Mouse (Mus musculus): ENCODE data around the gene Mfsd13b. TPM values are rescaled to one million over a fixed set of nuclear protein-coding genes. Genes with fewer than 3 reads are reported as not detected.
A peak's percentile ranks its signal among the peaks of the same experiment; 100 is the strongest.
"Not testable (repeated sequence)": the region's sequence is repeated elsewhere in the genome, so short reads cannot be mapped to it uniquely, and the experiment has no call there.

Mfsd13b gene
- polyA plus RNA-seq, 1 experiment from 2014 or later: 0.20 TPM

DNA sequence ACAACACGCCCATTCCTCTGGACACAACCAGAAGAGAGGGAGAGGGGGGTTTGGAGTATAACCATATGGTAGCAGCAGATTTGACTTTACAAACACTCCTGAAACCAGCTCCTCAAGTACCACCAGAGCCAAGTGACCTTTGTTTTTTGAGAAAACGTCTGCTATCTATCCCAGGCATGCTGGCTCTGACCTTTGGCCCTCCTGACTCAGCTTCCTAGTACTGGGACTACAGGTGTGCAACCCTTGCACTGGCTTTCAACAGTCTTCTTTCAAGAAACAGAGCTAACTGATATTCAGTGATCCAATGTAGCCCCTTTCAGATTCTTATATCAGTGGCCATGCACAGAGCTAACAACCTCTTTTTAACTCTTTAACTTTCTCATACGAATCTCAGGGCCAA lies 20.4 kb upstream of the Mfsd13b start:
- Histone ChIP-seq H3K27me3 (ENCODE audit: low read depth, poor library complexity, severe bottlenecking) (no peaks in the 10 kb centered on the region), H3K9me3 (replicated peaks) (no peaks in the 10 kb centered on the region), H3K27ac (no peak overlapping the region), H3K4me3 (no peak overlapping the region), H3K4me1 (no peaks in the 10 kb centered on the region), H3K36me3 (peaks cover 40% of the 10 kb centered on the region)
- 71% methylated on average over 3 of the region's 3 CpGs for WGBS
- no peak for DNase-seq (ENCODE audit: low spot score)

DNA sequence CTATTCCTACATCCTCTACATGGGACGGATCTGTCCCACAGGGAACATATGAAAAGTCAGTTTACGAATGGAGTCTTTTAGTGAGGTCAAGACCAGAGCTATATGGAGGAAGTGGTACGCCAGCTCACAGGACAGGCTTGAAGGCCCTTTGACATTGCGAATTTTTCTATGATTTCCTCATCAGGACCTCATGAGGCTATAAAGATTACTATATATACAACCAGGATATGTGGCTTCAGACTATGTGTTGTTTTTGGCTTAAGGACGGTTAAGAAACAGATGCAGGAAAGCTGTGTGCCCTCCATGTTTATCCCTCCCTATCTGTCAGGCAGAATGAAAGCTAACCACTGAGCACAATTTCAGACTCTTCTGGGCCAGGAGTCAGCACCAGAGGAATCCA lies 19.2 kb upstream of the Mfsd13b start:
- no peak overlapping the region for H3K4me3 ChIP-seq
- no peak for DNase-seq (ENCODE audit: low spot score)
- H3K4me1 ChIP-seq: no peaks in the 10 kb centered on the region
- H3K27ac ChIP-seq: no peak overlapping the region
- no peaks in the 10 kb centered on the region for H3K9me3 ChIP-seq (replicated peaks)
- H3K36me3 ChIP-seq: peaks cover 33% of the 10 kb centered on the region
- 95% methylated on average over 5 of the region's 5 CpGs for WGBS
- no peaks in the 10 kb centered on the region for H3K27me3 ChIP-seq (ENCODE audit: low read depth, poor library complexity, severe bottlenecking)

DNA sequence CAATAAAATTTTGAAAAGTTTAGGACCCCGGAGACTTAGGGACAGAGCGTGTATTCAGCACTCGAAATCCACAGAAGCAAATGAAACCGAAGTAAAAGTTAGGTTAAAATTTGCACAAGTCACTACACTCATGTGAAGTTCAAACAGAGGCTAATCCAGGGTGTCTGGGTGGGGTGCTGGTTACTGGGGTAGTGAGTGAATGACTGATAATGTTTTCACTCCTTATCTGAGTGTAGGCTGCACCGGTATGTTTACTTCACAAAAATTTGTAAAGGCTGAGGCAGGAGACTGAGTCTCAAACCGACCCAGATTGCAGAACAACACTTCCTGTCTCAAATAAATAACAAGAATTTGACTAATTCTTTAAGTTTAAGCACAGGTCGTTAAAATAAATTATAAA lies 13.1 kb upstream of the Mfsd13b start:
- WGBS: 90% methylated on average over 7 of the region's 7 CpGs
- DNase-seq (ENCODE audit: low spot score): no peak
- no peaks in the 10 kb centered on the region for H3K27me3 ChIP-seq (ENCODE audit: low read depth, poor library complexity, severe bottlenecking)
- H3K4me1 ChIP-seq: no peaks in the 10 kb centered on the region
- no peak overlapping the region for H3K27ac ChIP-seq
- H3K4me3 ChIP-seq: no peak overlapping the region
- no peaks in the 10 kb centered on the region for H3K9me3 ChIP-seq (replicated peaks)
- H3K36me3 ChIP-seq: peaks cover 18% of the 10 kb centered on the region

DNA sequence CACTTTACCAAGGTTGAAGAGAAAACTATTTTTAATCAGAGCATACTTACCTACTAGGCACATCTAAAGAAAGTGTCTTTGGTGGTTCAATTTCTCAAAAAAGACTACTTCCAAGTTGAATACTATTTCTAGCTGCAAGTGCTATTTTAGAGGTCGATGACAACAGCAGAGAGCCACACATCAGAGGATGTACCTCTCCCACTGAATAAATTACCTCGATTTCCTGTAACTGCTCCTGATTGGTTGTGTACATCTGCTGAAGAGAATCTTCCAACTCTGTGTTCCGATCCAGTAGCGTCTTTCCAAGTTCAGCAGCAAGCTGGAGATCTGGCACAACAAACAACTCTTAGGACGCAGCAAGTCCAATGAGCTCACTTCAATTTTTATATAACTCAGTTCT lies 12.2 kb upstream of the Mfsd13b start:
- Histone ChIP-seq H3K4me1 (no peaks in the 10 kb centered on the region), H3K27ac (no peak overlapping the region), H3K9me3 (replicated peaks) (no peaks in the 10 kb centered on the region), H3K27me3 (ENCODE audit: low read depth, poor library complexity, severe bottlenecking) (no peaks in the 10 kb centered on the region), H3K4me3 (no peak overlapping the region), H3K36me3 (peaks cover 18% of the 10 kb centered on the region)
- 90% methylated on average over 5 of the region's 5 CpGs for WGBS
- no peak for DNase-seq (ENCODE audit: low spot score)

DNA sequence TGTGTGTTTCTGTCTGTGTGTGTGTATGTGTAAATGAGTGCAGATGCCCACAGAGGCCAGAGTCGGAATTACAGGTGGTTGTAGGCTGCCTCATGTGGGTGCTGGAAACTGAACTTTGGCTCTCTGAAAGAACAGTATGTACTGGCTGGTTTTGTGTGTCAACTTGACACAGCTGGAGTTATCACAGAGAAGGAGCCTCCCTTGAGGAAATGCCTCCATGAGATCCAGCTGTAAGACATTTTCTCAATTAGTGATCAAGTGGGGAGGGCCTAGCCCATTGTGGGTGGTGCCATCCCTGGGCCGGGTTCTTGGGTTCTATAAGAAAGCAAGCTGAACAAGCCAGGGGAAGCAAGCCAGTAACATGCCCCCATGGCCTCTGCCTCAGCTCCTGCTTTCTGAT lies 9.8 kb upstream of the Mfsd13b start:
- H3K36me3 ChIP-seq: peaks cover 16% of the 10 kb centered on the region
- H3K27me3 ChIP-seq (ENCODE audit: low read depth, poor library complexity, severe bottlenecking); H3K4me3 ChIP-seq; H3K9me3 ChIP-seq (replicated peaks); DNase-seq (ENCODE audit: low spot score); H3K4me1 ChIP-seq; H3K27ac ChIP-seq: not testable (repeated sequence)
- 79% methylated on average over 2 of the region's 2 CpGs for WGBS

DNA sequence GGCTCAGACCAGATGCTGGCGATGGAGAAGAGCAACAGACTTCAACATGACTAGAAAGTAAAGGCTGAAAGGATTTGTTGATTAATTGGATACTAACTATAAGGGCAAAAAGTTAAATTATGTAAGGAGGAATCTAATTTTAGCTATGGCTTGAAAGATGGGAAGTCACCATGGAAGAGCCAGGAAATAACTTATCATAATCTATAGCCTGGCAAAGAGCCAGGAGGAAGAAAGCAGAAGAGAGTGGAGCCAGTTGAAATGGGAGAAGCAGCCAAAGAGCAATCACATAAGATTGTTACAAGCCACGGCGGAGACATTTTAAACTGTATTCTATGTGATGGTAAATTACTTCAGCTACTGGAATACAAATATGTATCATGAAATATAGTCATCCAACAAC lies 8.3 kb upstream of the Mfsd13b start:
- no peak overlapping the region for H3K4me3 ChIP-seq
- H3K27me3 ChIP-seq (ENCODE audit: low read depth, poor library complexity, severe bottlenecking): no peaks in the 10 kb centered on the region
- DNase-seq (ENCODE audit: low spot score): no peak
- WGBS: 92% methylated on average over 3 of the region's 3 CpGs
- 0 out of 2 replicates have a peak, but pooled peaks cover 2% of the 10 kb centered on the region for H3K4me1 ChIP-seq
- no peaks in the 10 kb centered on the region for H3K9me3 ChIP-seq (replicated peaks)
- no peak overlapping the region for H3K27ac ChIP-seq
- H3K36me3 ChIP-seq: peaks cover 6% of the 10 kb centered on the region

DNA sequence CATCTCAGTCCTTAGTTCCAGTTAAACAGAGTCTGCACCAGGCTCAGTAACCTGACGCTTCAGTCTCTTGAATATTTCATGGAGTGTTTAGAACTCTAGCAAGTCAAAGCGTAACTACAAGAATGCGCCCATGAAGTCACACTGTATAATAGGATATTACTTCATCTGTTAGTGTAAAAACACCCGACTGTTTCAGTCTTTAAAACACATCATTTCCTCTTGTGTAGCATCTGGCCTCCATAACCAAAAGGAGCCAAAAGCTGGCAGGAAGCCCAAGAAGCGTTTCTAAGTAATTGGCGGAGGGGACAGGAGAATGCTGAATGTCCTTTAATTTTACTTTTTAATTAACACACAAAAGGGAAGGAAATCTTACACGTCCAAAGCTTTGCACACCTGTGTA lies 5.2 kb upstream of the Mfsd13b start:
- Histone ChIP-seq H3K27me3 (ENCODE audit: low read depth, poor library complexity, severe bottlenecking) (no peaks in the 10 kb centered on the region), H3K36me3 (0 out of 2 replicates have a peak, but pooled peaks cover 3% of the 10 kb centered on the region), H3K9me3 (replicated peaks) (no peaks in the 10 kb centered on the region), H3K4me3 (no peak overlapping the region), H3K4me1 (peaks cover 10% of the 10 kb centered on the region), H3K27ac (no peak overlapping the region)
- no peak for DNase-seq (ENCODE audit: low spot score)
- WGBS: 77% methylated on average over 7 of the region's 7 CpGs

DNA sequence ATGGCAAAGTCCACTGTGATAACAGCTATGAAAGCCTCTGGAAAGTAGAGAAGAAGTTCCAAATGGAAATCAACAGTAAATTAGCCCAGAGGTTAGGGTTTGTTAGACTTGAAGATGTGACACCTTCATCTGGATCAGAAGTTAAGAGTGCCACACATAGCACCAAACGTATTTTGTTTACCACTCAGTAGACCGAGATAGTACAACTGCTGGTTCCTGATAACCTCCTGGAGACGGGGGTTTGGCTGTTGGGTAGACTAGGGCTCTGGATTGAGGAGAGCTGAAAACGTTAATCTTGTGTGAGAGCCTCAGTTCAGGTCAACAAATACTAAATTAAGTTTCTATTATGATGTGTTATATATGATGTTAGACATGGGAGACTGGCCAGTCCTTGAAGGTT lies 2.3 kb upstream of the Mfsd13b start:
- 0 out of 2 replicates have a peak, but pooled peaks cover 3% of the 10 kb centered on the region for H3K36me3 ChIP-seq
- no peak overlapping the region for H3K27ac ChIP-seq
- WGBS: 82% methylated on average over 4 of the region's 4 CpGs
- DNase-seq (ENCODE audit: low spot score): no peak
- H3K4me1 ChIP-seq: peaks cover 19% of the 10 kb centered on the region
- no peak overlapping the region for H3K4me3 ChIP-seq
- 0 out of 2 replicates have a peak, but pooled peaks cover 5% of the 10 kb centered on the region for H3K27me3 ChIP-seq (ENCODE audit: low read depth, poor library complexity, severe bottlenecking)
- no peaks in the 10 kb centered on the region for H3K9me3 ChIP-seq (replicated peaks)

DNA sequence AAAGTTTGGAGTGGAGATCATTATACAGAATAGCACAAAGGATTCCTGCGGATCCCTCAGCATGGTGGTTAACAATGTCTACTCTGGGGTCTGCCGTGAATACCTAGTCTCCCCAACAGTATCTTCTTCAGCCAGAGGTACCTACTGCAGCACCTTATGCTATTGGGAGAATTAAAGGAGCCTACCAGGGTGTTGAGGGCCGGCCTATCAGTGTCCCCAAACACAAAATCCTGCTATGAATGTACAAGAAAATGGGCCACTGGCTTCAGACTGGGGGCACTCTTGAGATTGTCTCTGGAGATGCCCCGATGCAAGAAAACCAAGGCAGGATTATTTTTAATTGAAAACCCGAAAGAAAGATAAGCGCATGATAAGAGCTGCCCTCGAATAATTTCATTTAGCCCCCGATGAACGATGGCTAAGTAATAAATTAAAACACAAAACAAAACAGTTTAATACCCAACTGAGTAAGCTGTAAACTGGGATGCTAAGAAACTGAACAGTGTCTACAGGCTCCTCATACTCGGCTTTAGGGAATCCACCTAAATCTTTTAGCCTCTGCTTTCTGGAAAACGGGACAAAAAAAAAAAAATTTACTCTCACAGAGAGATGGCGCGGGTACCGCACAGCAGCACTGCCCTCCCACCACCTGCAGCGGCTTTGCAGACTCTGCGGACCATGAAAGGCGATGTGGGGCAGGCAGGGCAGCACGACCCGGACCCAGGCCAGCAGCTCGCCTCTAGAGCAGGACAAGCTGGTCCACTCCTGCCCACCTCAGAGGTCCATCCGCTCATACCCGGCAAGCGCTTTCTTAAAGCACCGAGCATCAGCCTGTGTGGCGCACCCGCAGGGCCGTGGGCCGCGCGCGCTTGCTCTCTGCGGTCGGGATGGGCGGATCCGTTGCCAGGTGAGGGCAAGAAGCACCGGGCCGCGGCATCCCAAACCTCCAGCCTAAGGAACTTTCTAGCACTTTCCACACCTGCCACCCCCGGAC lies 1.1 kb upstream of the Mfsd13b start:
- peak overlapping the region; percentile 93 for H3K27ac ChIP-seq
- 8% methylated on average over 39 of the region's 39 CpGs for WGBS

DNA sequence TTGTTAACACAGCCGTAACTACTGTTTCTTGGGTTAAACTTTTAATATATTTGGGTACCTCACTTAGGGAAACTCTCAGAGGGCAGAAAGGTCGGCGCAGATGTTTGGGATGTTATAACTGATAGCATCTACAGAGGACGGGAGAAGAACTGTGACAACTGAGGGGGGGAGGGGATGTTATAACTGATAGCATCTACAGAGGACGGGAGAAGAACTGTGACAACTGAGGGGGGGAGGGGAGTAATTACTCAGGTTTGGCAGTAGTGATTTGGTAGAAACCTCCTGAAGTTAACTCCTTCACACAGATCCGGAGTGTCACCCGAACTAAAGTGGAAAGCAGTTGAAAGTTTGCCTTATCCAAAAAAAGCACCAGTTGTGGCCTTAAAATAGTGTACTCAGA lies 659 bp downstream of the Mfsd13b start:
- H3K4me3 ChIP-seq: peak overlapping the region; percentile 85
- WGBS: 10% methylated on average over 7 of the region's 7 CpGs
- 0 out of 2 replicates have a peak, but pooled peaks cover 3% of the 10 kb centered on the region for H3K36me3 ChIP-seq
- no peaks in the 10 kb centered on the region for H3K9me3 ChIP-seq (replicated peaks)
- H3K27ac ChIP-seq: peak overlapping the region; percentile 93
- 0 out of 2 replicates have a peak, but pooled peaks cover 5% of the 10 kb centered on the region for H3K27me3 ChIP-seq (ENCODE audit: low read depth, poor library complexity, severe bottlenecking)
- H3K4me1 ChIP-seq: peaks cover 17% of the 10 kb centered on the region
- DNase-seq (ENCODE audit: low spot score): no peak

More for the DNA sequence above, 1.1 kb upstream of the Mfsd13b start:
- DNase-seq (ENCODE audit: low spot score): peak; percentile 76
- peaks cover 17% of the 10 kb centered on the region for H3K4me1 ChIP-seq
- H3K9me3 ChIP-seq (replicated peaks): no peaks in the 10 kb centered on the region
- H3K4me3 ChIP-seq: peak overlapping the region; percentile 85
- H3K27me3 ChIP-seq (ENCODE audit: low read depth, poor library complexity, severe bottlenecking): 0 out of 2 replicates have a peak, but pooled peaks cover 5% of the 10 kb centered on the region
- 0 out of 2 replicates have a peak, but pooled peaks cover 3% of the 10 kb centered on the region for H3K36me3 ChIP-seq

DNA sequence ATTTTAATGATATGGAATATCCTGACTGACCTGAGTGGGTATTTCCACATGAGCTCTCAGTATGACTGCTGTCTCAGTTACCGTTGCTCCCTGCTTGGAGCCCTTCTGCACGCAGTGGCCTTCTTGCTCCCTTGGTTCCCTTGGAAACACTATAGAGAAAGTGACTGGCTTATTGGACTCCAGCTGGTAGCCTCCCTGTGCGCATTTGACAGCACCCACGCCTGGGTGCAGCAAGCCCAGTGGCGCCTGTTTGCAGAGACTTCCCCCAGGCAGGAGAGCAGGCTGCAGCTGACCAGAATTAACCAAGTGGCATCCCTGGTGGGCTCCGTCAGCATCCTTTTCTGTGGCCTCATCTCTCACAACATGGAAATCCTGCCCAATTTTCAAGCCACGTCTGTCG lies 8.9 kb downstream of the Mfsd13b start:
- 80% methylated on average over 8 of the region's 8 CpGs for WGBS
- H3K27me3 ChIP-seq (ENCODE audit: low read depth, poor library complexity, severe bottlenecking): no peaks in the 10 kb centered on the region
- no peak overlapping the region for H3K27ac ChIP-seq
- no peaks in the 10 kb centered on the region for H3K36me3 ChIP-seq
- no peak for DNase-seq (ENCODE audit: low spot score)
- H3K9me3 ChIP-seq (replicated peaks): no peaks in the 10 kb centered on the region
- no peak overlapping the region for H3K4me3 ChIP-seq
- H3K4me1 ChIP-seq: no peaks in the 10 kb centered on the region

DNA sequence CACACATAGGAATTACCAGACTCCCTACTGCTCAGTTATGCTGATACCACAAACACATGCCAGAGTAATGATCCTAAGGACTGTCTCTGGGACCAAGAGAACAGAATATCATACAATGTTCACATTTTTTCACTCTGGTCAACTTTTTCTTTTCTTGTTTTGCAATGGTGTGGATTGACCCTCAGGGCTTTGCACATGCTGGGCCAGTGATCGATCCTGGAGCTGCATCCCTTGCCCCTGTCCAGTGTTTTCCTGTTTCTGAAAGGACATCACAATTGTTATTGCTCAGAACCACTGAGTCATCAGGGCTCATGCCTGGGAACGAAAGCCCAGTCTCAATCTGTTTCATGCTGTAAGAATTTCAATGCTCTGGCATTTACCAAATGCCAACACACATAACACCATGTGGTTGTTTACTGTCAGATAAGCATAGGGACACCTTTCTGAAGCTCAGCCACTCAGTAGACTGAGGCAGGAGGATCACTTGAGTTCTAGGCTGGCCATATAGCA lies 16.8 kb downstream of the Mfsd13b start:
- no peaks in the 10 kb centered on the region for H3K9me3 ChIP-seq (replicated peaks)
- no peaks in the 10 kb centered on the region for H3K36me3 ChIP-seq
- H3K4me3 ChIP-seq: no peak overlapping the region
- 81% methylated on average over 2 of the region's 2 CpGs for WGBS
- no peak overlapping the region for H3K27ac ChIP-seq
- H3K4me1 ChIP-seq: no peaks in the 10 kb centered on the region
- no peak for DNase-seq (ENCODE audit: low spot score)
- H3K27me3 ChIP-seq (ENCODE audit: low read depth, poor library complexity, severe bottlenecking): no peaks in the 10 kb centered on the region

DNA sequence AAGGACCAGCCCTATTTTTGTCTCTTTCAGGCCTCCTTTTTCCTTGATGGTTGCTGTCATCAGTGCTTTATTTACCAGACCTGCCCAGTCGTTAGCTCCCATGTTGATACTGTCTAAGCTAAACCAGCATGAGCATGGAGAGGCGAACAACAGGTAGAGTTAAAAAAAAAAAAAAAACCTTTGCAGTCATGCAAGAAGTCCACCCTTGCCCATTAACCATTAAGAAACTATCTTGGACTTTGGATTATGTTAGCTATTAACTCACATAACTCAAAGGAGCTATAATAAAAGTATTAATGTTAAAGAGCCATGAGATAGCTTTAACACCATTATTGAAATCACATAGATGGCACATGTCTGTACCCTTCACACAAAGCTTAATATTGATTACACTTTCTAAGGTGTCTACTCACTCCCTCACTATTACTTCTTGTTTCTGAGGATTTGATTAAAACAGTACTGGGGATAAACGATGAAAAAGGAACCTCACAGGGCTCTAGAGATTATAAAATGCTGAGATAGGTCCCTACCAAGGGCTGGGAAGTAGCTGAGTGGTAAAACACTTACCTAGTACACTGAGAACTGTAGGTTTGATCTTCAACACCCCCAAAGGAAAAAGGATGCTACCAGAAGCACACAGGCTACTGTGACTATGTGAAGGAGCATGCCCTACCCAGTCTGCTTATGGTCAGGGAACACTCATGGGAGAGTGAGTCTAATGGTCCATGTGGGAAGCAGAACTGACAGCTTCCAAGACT lies 17.9 kb downstream of the Mfsd13b start:
- no peak overlapping the region for H3K4me3 ChIP-seq
- H3K36me3 ChIP-seq: no peaks in the 10 kb centered on the region
- no peaks in the 10 kb centered on the region for H3K9me3 ChIP-seq (replicated peaks)
- 76% methylated on average over 3 of the region's 3 CpGs for WGBS
- no peaks in the 10 kb centered on the region for H3K27me3 ChIP-seq (ENCODE audit: low read depth, poor library complexity, severe bottlenecking)
- no peak overlapping the region for H3K27ac ChIP-seq
- H3K4me1 ChIP-seq: no peaks in the 10 kb centered on the region
- no peak for DNase-seq (ENCODE audit: low spot score)

All from limb, embryonic 10.5 days (tissue).